Mouse (Mus musculus): ENCODE measurements around the gene Mpz.
A peak's percentile ranks its signal among the peaks of the same experiment; 100 is the strongest.

Gene Mpz

GRCm38 (mm10) chr1:171149974-171150760 lies at the start of gene Mpz, which contains the start of gene Sdhc:
TSS of gene Mpz (plus strand) at chr1:171150711.
TSS of gene Sdhc (minus strand) at chr1:171150603.
- peak; percentile 95 to 97 for DNase-seq

- no peak for DNase-seq
These were observed 49.5 kb upstream of the Mpz start for GRCm38 (mm10) chr1:171101033-171101432.

GRCm38 (mm10) chr1:171101733-171102546 lies 48.6 kb upstream of the Mpz start:
- DNase-seq: peak; percentile 92

GRCm38 (mm10) chr1:171102547-171103177 lies 47.8 kb upstream of the Mpz start:
- DNase-seq: peak; percentile 88 to 89

GRCm38 (mm10) chr1:171103179-171103840 lies 47.2 kb upstream of the Mpz start:
- no peak for DNase-seq

GRCm38 (mm10) chr1:171105226-171105625 lies 45.3 kb upstream of the Mpz start:
- no peak for DNase-seq

- DNase-seq: no peak
These were observed 40.9 kb upstream of the Mpz start for GRCm38 (mm10) chr1:171109620-171110019.

- no peak for DNase-seq
These were observed 39.9 kb upstream of the Mpz start for GRCm38 (mm10) chr1:171110659-171111019.

GRCm38 (mm10) chr1:171111020-171111780 lies 39.3 kb upstream of the Mpz start:
- DNase-seq: peak; percentile 96 to 97

GRCm38 (mm10) chr1:171111781-171112575 lies 38.5 kb upstream of the Mpz start:
- DNase-seq: peak; percentile 33 to 48

GRCm38 (mm10) chr1:171112986-171113385 lies 37.5 kb upstream of the Mpz start:
- DNase-seq: no peak

- peak; percentile 78 to 81 for DNase-seq
These were observed 36.6 kb upstream of the Mpz start, which contains the start of gene Cfap126 for GRCm38 (mm10) chr1:171113873-171114299. TSS of gene Cfap126 (plus strand) at chr1:171113918.

GRCm38 (mm10) chr1:171116280-171116679 lies 34.2 kb upstream of the Mpz start:
- no peak for DNase-seq

GRCm38 (mm10) chr1:171118269-171118684 lies 32.2 kb upstream of the Mpz start:
- peak; percentile 56 to 72 for DNase-seq

GRCm38 (mm10) chr1:171118996-171119395 lies 31.5 kb upstream of the Mpz start:
- no peak for DNase-seq

- no peak for DNase-seq
These were observed 31.1 kb upstream of the Mpz start for GRCm38 (mm10) chr1:171119405-171119804.

GRCm38 (mm10) chr1:171120893-171121292 lies 29.6 kb upstream of the Mpz start:
- no peak for DNase-seq

GRCm38 (mm10) chr1:171121839-171122238 lies 28.7 kb upstream of the Mpz start:
- DNase-seq: no peak

- no peak for DNase-seq
These were observed 27.6 kb upstream of the Mpz start for GRCm38 (mm10) chr1:171122932-171123331.

- DNase-seq: no peak
These were observed 26.1 kb upstream of the Mpz start for GRCm38 (mm10) chr1:171124398-171124797.

- peak in 1 of 2 experiments; percentile 19 for DNase-seq
These were observed 21.3 kb upstream of the Mpz start for GRCm38 (mm10) chr1:171129251-171129650.

All from cerebellum, postnatal 25 days (tissue).